Mouse (Mus musculus) lung, adult 2 months (tissue): ENCODE measurements around the gene Flot1.

ENCODE experiments used
- CTCF ChIP-seq: fragments of 200-500 bp; IDR thresholded peaks from 2 replicates; pipeline ENCODE4 v1.5.1; 2011; ENCODE audit warnings: mild to moderate bottlenecking, low read length, control low read depth; ENCODE audit not compliant: insufficient read depth
- POLR2A ChIP-seq: fragments of 200-500 bp; IDR thresholded peaks from 2 replicates; pipeline ENCODE4 v1.6.1; 2011; ENCODE audit warnings: low read depth, mild to moderate bottlenecking, control low read depth, low read length, borderline replicate concordance; ENCODE audit errors: extremely low read depth

DNA sequence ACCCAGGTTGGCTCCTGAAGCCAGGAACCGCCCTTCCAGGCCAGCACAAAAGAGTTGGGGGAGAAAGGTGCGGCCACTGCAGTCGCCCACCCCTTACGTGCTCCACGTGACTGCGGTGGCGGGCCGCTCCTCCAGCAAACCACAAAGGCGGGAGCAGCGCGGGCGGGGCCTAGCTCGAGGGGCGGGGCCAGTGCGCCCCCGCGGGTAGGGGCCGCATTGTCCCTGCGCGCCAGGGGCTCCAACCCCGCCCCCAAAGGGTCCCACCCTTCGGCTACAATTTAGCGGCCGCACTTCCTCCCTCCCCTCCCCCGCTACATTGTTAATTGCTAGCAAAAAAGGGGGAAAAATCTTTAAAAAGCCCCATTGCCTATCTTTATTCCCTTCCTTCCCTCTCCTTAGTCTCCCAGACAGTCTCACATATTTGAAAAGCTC lies 14.0 kb downstream of the Flot1 start:
- TF ChIP-seq CTCF, result no peak
- no peak for TF ChIP-seq POLR2A
